Mouse (Mus musculus) yolk sac, embryonic 10.5 days (tissue): ENCODE measurements at regions not wholly inside any gene's neighbourhood (a gene's known extent, or its start where the extent isn't known, plus 50 kb on each side); places are given as distances from the start of the nearest gene placed in this dataset.

Source experiments
- DNase-seq: peaks from one replicate; pipeline ENCODE4 v3.0.0-alpha.2; 2017; ENCODE audit warnings: low spot score

GRCm38 (mm10) chr10:117896911-117897643 is 51.2 kb upstream of the Rap1b start:
- DNase-seq = peak; percentile 57

DNA sequence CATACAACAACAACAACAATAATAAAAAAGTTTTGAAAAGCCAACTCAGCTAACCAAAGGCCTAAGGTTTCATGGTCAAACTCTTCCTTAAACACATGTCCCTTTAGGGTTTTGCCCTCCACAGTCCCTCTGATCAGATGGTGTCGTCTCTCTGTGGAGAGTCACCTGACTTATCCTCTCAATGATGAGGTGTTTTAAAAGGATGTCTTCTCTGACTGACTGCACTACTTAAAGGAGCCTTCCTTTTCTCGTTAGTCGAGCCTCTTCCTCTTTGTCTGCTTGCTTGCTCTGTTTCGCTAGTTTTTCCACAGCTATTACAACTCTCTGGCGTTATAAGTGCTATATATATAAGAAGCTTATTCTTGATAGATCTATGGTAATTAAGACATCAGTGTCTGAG is 51.9 kb upstream of the Rap1b start:
- DNase-seq = no peak

- no peak for DNase-seq
These were observed 52.6 kb upstream of the Rap1b start for GRCm38 (mm10) chr10:117898391-117898790.

- DNase-seq = peak; percentile 47
These were observed 53.6 kb upstream of the Rap1b start for GRCm38 (mm10) chr10:117899410-117899935.

DNA sequence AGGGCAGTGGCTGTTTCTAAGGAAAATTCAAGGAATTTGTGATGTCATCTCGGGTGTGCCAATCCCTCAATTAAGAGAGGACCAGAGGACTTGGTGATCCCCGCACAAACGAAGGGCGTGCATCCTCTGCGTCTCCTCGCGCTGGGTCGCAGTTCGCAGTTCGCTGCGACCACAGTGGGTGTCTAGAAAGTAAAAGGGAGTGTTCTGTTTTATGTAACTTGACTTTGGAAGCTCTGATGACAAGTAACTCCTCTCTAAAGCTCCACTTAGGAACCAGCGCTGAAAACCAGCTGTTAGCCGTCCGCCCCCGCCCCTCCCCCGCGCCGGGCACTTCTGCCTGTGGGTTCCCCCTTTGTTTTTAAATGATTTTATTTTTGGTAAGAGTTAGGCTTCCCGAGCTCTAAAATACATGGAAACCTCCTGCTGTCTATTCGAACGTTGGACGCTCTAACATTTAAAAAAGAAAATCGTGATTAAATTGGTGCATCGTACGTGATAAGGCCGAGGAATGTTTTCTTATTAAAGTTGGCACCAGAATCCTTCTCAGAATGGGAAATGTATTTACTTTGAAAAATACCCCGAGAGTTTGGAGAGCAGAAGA is 59.9 kb upstream of the Rap1b start:
- DNase-seq = no peak

DNA sequence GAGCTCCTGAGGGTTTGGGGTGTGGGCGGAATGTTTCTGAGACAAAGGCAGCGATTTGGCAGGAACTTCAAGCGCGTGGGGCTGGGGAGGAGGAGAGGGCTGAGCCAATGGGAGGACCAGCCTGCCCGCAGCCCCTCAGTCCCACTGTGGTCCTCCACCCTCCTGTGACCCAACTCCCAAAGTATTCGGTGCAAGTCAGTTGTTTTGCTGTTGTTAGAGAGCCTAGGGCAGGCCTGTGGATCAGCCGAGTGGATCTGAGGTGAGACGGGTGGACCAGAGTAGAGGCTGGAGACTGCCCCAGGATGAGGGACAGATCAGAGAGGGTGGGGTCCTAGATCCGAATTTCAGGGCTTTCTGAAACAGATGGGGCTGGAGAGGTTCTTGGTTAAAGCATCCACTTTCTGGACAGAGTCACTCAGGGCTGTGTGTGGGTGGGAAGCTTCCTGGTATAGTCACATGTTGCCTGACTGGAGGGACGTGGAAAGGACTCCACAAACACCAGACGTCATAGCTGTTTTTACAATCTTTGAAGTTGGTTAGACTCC is 60.5 kb upstream of the Rap1b start:
- DNase-seq = no peak

DNA sequence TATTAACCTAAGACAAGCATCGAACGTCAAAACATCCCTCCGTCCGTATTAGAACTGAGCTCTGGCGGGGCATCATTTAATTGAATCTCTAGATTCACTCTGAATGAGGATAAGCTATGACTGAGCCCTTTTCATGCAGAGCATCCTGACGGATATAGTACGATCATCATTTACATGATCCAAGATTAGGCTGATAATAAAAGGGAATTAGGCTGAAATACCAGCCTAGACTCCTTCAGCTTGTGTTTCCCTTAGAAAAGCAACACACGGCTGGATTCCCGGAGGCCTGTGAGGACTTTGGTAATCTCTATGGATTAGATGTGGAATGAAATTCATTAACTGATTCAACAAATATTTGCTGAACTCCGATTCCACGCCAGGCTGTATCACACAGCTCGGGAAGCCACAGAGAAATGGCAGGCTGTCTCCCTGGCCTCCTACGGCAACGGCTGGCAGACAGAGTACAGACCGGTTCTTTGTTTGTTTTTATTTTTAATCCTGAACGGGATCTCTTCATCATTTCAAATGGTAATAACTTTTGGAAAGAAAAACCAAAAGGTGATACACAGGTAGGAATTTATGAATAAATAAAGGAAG is 62.3 kb upstream of the Rap1b start:
- no peak for DNase-seq

GRCm38 (mm10) chr10:117909155-117909554 is 63.3 kb upstream of the Rap1b start:
- no peak for DNase-seq

DNA sequence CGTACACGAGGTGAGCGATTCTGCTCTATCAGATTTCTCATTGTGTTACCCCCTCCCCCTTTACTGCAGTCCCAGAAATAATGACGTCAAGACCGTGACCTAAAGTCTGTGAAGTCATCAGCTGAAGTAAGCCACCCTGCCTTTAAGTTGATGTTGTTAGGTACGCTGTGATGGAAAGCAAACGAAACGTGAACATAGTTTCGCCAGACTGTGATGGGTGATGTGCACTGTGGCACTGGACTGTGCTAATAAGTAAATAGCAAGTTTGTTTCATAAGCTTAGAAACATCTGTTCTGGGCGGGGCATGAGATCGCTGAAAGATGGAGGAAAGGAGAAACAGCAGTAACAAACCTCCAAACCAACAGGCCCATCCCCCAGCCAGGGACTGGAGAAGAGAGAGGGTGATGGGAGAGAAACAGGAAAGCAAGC is 64.0 kb upstream of the Rap1b start:
- DNase-seq = no peak

DNA sequence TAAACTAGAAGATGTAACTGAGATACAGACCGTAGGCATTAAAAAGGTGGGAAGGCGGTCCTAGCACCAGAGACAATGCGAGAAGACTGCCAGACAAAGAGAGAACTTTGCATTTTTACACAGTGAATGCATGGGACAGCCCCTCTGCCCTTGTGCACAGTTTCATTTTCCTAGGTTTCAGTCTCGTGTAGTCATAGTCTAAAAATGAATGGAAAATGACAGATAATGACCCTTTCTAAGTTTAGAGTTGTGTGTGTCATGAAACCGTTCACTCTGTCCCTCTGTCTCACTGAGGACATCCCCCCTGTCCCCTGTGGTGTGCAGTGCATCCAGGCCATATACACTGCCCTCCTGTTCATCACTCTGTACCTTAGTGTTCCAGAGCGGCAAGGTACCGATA is 64.6 kb upstream of the Rap1b start:
- no peak for DNase-seq

DNA sequence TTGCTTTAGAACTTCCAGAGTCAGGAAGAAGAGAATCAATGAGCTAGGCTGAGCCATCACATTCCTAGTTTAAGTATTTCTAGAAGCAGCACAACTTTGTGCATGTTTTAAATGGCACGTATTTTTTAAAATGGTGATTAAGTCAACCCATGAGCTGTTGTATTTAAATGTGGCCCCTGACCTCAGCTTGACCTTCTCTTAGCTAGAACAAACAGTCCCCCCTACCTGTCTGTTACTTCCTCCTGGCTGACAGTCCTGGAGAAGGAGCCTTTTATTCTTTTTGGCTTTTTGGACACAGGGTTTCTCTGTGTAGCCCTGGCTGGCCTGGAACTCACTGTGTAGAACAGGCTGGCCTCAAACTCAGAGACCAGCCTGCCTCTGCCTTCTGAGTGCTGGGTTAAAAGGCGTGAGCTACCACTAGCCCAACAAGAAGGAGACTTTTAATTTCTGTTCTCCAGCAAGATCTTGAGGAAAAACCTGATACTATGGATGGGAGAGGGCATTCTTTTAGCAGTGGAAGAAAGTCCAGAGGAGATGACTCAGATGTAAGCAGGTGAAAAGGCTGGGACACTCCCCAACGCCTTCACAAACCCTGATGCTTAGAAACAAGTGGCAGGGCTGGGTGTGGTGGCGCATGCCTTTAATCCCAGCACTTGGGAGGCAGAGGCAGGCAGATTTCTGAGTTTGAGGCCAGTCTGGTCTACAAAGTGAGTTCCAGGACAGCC is 69.3 kb upstream of the Rap1b start:
- DNase-seq = no peak

DNA sequence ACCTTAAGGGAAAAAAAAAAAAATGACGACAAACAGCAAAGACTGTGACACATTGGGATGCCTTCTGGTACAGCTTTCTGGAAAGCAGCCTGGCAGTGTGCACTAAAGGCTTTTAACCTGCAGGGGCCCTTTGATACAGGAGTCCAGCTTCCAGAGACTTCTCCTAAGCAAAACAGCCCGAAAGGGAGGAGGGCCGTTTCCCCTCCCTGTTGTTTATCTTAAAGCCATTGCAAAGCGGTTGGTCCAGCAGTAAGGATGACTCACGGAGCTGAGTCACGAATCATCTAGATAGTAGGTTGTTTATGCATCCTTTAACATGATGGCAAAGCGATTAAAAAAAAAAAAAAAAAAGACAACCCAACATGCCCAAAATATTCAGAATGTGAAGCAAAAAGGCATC is 70.4 kb upstream of the Rap1b start:
- DNase-seq = peak; percentile 38

- no peak for DNase-seq
These were observed 72.0 kb upstream of the Rap1b start for GRCm38 (mm10) chr10:117917870-117918269.

DNA sequence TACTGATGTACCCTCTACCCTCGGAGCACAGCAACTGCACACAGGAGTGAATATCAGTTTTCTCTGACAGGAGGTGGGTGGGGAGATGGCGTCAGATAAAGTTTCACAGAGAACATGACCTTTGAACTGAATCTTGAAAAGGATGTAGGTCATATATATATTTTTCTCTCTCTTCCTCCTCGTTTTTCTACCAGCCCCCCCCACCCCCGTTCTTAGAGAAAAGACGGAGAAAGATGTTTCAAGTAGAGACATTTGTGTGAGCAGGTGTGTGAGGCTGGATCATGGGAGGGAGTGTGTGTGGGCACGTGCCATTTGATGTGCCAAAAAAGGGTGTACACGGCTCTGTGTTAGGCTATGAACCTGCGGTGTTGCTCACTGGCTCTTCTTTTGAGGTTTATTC is 72.8 kb upstream of the Rap1b start:
- no peak for DNase-seq

DNA sequence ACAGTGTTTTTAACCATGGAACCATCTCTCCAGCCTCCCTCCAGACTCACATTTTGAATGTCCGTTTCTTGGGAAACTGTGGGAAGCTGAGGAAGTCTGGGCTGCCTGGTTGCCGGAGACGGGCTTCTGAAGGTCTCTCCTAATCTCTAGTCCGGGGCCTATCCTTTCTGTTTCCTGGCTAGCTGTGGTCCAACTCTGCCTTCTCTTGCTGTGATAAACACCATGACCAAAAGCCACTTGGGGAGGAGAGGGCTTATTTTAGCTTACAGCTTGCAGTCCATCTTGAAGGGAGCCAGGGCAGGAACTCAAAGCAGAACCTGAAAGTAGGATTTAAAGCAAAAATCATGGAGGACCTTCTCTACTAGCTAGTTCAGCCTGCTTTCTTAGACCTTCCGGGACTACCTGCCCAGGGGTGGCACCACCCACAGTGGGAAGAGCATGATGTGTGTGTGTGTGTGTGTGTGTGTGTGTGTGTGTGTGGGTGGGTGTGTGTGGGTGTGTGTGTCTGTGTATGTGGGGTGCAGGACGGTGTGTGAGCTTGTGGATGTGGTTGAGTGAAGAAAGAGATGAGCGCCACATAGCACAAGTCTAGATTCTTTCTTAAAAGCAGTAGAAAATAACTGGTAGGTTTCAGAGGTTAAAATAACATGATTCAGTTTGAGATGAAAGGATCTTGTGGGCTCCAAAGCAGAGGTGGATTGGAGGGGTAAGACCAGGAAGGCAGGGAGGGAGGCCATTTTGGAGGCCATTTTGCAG is 73.5 kb upstream of the Rap1b start:
- no peak for DNase-seq

GRCm38 (mm10) chr10:117925186-117925585 is 79.4 kb upstream of the Rap1b start:
- DNase-seq = no peak

DNA sequence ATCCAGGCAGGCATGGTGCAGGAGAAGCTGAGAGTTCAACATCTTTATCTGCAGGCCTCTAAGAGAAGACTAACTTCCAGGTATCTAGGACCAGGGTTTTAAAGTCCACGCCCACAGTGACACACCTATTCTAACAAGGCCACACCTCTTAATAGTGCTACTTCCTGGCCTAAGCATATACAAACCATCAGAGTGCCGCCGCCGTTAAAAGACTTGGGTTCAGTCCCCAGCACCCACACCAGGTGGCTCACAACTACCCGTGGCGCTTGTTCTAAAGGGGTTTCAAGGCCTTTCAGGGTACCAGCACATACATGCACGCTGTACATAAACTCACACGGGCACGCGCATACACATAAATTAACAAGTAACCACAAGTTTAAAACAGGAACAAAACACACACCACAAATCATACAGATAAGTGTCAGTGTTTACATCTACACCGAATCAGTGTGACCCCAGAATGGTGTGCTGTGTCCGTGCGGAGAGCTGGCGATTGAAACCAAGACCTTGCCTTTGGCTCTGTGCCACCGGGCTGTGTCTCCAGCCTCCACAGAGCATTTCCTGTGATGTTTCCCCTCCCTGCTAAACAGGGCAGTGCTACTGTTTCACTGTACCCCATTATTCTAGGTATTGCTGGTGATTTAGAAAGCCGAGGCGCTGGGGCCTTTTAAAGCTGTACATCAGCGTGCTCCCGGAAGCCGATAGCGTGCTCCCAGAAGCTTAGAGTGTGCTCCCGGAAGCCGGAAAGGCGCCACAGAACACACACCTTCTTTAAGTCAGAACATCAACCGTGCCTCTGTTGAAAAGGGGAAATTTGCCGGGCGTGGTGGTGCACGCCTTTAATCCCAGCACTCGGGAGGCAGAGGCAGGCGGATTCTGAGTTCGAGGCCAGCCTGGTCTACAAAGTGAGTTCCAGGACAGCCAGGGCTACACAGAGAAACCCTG is 80.0 kb upstream of the Rap1b start:
- DNase-seq = no peak

GRCm38 (mm10) chr10:117928998-117929397 is 83.2 kb upstream of the Rap1b start:
- no peak for DNase-seq

DNA sequence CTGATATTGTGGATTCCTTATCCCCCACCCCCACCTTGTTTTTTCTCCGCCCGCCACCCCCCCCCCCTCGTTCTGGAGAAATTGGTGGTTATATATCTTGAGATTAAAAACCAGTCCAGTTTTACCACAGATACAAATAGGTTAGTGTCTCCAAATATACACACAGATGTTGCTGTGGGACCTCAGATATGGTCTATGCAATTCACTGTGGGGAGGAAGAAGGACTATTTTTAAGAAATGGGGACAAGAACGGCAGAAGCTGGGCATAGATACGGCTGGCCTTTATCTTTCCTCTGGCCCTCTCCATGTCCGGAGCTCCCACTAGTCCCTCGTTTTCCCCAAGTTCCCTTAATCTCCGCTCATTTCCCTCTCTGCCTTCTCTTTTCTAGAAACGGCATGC is 89.0 kb upstream of the Rap1b start:
- DNase-seq = no peak

- no peak for DNase-seq
These were observed 92.9 kb upstream of the Rap1b start for GRCm38 (mm10) chr10:117938717-117939116.
